Mouse (Mus musculus) neural tube, postnatal 0 days (tissue): ENCODE measurements around the gene Oog3. TPM values are rescaled to one million over a fixed set of nuclear protein-coding genes. Genes with fewer than 3 reads are reported as not detected.

Experiments used
- polyA plus RNA-seq: library from polyadenylated mRNA; unstranded; fragments of >200 nt; fragmentation: Nextera tagmentation; extraction: Ambion mirVana; gene quantifications from 2 replicates; pipeline ENCODE4 v1.2.1, GENCODE M21; 2015

Gene Oog3
- not detected in 2 replicates for polyA plus RNA-seq

DNA sequence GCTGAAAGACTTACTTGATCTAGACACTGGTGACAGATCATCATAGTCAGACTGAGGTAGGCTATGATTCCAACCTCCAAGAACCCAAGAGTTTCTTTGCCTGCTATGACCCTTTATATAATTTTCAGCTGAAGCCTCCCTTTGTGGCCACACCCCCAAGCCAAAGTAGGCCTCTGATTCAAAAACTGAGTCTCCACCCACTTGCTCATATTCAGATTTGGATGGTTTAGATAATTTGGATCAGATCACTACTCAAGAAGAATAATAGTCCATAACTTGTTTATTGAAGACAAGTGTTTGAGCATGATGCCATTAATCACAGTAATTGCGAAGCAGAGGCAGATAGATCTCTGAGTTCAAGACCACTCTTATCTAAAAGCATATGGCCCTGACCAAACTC, at the start of gene Oog3:
Oog3 (minus strand) TSS at position 101 of the 400 bp plus-strand sequence.

DNA sequence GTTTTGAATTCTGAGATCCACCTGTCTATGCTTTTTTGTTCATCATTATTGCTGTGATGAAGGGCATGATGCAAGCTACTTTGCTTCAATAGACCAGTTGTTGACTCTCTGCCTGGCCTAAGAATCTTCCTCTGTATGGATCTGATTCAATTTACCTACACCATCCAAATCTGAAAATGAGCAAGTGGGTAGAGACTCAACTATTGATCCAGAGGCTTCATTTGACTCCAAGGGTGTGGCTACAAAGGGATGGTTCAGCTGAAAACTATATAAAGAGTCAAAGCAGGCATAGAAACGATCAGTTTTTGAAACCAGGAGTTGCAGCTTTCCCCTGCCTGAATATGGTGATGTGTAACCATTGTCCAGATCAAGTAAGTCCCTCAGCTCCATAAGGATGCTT, 28.0 kb upstream of the Oog3 start, which contains the start of gene Oog2:
Oog2 (plus strand) TSS at position 301 of the 400 bp plus-strand sequence.

Other genes starting within 250 kb of the Oog3 start
- not detected in 2 replicates for gene Pramef25, start 211.6 kb downstream of the Oog3 start, polyA plus RNA-seq
- not detected in 2 replicates for gene Gm13101, start 195.7 kb downstream of the Oog3 start, polyA plus RNA-seq
- gene Pramef17, start 168.3 kb downstream of the Oog3 start, polyA plus RNA-seq, result not detected in 2 replicates
- gene Pramel4, start 103.5 kb downstream of the Oog3 start, polyA plus RNA-seq, result not detected in 2 replicates
- not detected in 2 replicates for gene Gm13102, start 56.2 kb downstream of the Oog3 start, polyA plus RNA-seq
- gene Oog2, start 28.1 kb upstream of the Oog3 start, polyA plus RNA-seq, result not detected in 2 replicates
- gene C87977, start 50.7 kb upstream of the Oog3 start, polyA plus RNA-seq, result not detected in 2 replicates
- gene Pramel5, start 117.8 kb upstream of the Oog3 start, polyA plus RNA-seq, result not detected in 2 replicates
- not detected in 2 replicates for gene Gm13128, start 167.6 kb upstream of the Oog3 start, polyA plus RNA-seq
- not detected in 2 replicates for gene Gm13119, start 195.3 kb upstream of the Oog3 start, polyA plus RNA-seq
- gene Pramef20, start 215.3 kb upstream of the Oog3 start, polyA plus RNA-seq, result not detected in 2 replicates
- not detected in 2 replicates for gene Pramef12, start 245.8 kb upstream of the Oog3 start, polyA plus RNA-seq